Mouse (Mus musculus) embryo, embryonic 9.5 days (tissue): ENCODE results near the gene Slc19a3.
"Not testable (repeated sequence)": the region's sequence is repeated elsewhere in the genome, so short reads cannot be mapped to it uniquely, and the experiment has no call there.

Source experiments
- DNase-seq: peaks from one replicate; pipeline ENCODE4 v3.0.0-alpha.2; 2017; ENCODE audit errors: extremely low spot score

The Slc19a3 gene

DNA sequence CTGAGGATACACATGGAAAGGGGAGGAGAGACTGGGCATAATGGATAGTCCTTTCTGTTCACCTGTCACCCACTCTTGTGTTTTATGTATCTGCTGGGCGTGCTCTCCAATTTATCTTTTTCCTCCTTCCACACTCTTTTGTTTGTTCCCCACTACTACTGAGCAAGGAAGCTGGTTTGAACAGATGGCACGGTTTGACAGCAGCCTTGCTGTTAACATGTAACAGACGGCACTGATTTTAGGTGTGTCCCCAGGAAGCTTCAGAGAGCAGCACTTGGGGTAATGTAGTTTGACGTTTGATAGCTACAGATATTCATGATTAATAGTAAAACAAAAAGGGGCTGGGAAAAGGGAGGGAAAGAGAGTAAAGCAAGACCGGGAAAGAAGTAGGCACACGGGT lies 30.8 kb downstream of the Slc19a3 start:
- no peak for DNase-seq

DNA sequence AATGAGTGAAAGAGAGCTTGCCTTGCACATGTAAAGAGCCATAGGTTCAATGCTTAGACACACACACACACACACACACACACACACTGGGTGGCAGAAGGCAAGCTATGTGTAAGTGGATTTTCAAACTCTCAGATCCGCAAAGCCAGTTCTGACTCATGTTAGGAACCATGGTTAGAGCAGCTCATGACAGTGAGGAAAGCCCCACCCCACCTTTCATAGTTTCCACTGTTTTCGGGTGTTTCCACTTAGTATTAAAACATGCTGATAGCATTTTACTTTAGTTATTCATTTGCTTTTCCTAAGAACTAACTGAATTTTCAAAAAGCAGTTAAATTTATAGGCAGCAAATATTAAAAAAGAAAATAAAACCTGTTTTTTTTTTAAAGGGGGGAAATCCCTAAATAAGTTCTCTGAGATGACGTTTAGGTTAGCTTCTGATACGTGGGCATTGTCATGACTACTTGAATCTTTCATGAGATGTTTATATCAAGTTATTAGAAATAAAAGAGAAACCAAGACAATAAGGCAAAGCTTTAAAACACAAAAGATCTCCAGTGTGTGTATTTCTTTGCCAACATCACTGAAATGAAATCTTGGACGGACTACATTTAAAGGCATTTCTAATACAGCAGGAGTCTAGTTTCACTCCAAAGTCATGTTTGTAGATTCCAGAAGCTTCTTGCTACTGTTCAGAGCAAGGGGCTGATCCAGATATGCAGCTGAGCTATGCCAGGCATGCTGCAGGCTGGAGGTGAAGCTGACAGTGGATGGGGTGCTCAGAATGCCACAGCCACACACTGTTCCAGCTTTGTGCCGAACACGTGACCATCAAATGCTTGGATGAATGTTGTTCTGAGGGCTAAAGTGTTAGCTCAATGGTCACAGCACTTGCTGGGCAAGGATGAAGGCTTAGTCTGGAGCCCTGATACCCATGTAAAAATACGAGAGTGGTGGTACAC lies 31.7 kb downstream of the Slc19a3 start:
- DNase-seq = no peak

DNA sequence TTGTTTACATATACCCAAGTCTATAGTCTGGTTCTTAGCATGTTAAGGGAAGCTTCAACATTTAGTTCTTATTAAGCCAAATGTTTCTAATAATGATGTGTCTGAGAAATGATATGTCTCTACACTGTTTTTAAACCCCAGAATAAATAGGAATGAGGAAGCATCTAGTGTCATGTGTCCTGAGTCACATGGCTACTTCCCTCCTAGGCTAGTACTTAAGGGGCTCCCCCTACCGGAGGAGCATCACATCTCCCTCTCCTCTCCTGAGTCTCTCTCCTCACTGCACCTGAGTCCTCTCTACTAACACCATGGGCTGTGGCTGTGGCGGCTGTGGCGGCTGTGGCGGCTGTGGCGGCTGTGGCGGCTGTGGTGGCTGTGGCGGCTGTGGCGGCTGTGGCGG lies 37.9 kb downstream of the Slc19a3 start, which contains the start of gene Gm47959:
Gene Gm47959, plus strand, starts transcription at position 243 of the 400 bp plus-strand sequence.
- DNase-seq = not testable (repeated sequence)

DNA sequence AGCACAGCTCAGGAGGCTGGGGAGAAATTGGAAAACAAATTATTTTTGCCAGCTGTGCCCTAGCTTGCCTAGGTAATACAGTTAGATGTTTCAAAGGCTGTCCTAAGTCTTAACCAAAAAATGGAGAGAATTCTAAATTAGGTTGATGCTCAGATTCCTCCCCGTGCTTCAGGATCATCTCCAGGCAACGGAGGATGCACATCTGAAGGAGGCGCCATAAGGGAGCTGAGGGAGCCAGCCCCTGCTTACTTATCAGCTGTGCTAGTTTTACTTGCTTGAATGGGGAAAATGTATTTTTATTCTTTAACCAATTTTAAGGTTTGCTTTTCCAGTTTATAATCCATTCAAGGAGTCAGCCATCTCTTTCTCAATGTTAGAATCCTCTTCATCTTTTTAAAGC lies 44.3 kb downstream of the Slc19a3 start:
- no peak for DNase-seq

DNA sequence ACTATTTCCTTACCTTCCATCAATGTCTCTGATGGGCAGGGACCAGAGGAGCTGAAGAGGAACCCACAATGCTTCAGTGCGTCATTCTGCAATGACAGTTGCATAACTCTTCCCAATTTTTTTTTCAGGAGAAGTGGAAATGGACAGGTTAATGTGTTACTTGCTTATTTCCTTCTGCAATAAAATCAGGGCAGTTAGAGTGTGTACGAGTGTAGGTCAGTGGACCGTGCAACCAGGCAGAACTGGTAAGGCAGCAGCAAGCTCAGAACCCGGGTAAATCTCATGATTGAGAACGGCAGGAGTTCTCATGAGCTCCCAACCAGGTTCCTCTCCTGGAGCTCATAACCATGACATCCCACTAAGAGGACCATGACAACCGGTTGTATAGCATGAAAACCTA lies 46.2 kb downstream of the Slc19a3 start:
- DNase-seq = no peak

DNA sequence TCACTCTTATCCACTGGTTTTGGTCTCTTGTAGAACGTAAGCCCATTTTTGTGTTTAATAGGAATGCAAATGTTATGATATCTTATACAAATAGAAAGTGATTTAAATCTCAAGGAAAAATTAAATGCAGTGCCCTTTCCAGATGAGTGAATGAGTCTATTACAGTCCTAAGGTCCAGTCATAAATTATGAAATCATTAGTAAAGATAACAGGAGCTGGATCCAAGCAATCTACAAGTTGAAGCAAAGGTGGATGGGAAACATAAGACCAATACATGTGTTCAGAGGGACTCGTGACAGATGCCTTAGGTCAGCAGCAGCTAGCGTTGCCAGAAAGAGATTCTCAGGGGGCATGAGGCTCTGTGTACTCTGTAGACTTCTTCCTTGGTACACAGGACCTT lies 46.7 kb downstream of the Slc19a3 start:
- no peak for DNase-seq

DNA sequence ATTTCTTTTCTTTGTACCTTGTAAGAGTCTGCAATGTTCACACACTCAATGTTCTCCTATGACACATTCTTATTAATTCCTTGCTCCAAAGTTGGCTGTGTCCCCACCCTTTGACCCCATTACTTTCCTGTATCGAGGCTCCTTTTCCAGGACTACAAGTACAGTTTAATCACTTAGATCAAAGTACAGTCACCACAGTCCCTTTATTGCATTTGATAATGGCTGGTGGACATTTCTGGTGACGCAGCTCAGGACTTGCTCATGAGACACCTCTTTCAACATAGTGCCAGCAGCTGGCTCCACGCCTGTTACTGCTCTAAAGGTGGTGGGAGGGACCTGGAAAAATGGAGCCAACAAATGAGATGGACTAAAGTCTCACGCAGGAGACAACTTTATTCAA lies 47.2 kb downstream of the Slc19a3 start:
- DNase-seq = no peak

DNA sequence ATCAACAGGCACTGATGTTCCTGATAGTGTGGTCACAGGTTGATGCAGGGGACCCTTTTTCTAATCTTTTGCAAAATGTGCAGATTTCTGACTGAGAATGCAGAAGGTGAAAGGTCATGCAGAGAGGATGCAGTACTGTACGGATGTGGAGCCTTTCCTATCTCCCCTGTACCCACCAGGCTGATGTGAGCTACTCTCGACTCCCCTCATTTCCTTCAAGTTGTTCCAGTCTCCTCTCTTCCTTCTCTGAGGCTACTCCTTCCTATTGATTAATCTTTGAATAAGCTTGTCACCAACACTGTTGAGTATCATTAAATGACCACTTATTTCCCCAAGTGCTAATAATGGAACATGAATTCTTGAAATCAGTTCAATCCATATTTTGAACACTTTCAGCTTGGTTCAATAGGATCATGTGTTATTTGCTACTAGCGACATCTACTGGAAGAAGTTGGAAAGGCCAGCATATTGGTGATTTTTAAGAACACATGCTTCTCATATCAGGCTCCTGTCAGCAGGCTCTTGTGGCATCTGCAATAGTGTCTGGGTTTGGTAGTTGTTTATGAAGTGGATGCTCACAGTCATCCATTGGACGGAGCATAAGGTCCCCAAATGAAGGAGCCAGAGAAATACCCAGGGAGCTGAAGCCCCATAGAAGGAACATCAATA lies 50.6 kb downstream of the Slc19a3 start:
- peak; percentile 67 for DNase-seq

DNA sequence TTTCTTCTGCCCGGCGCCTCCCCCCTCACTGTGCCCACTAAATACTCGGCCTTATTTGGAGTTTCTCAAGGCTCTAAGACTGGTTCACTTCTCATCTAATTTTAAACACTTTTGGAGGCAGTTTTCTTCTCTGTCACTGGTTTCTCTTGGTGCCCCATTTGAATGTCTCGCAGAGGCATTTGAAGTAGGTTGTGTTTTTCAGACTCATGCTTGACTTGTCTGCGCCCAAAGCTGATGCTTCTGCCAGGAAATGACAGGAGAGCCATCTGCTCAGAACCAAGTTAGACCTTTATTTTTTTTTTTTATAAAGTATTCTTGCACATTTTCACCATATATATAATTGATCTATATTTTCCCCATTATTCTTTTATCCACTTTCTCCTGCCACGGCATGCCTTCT lies 51.5 kb downstream of the Slc19a3 start:
- DNase-seq = no peak

DNA sequence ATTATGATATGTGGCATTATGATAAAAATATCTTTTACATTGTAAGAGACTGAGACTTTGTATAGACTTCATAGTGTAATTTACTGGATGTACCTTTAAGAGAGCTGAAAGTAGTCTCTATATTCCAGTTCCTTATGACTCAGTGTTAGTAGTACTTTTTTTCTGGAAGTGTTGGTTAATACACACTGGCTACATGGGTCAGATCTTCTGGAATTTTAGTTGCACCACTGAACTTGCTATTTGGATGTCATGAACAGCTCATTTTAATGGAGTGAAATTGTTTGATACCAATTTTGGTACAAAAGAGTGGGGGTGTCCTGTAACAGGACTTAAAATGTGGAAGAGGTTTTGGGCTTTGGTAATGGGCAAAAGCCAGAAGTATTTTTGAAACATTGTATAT lies 60.4 kb downstream of the Slc19a3 start:
- DNase-seq = no peak

DNA sequence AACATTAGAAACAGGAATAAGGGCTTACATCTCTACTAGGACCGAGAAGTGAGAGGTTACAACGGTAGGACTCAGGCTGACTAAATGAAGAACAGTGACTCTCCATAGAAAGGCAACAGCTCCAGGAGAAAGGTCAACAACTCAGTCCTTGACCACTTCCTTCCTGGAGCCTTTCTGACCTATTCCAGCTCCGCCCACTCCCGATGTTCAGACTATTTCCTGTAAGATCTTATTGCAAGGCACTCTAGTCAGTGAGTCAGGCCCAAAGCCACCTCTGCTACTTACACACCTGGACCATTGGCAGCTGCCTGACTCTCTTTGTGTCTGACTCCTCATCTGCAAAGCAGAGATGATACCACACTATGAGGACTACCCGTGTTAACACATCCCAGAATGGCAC lies 62.5 kb downstream of the Slc19a3 start:
- DNase-seq = no peak

DNA sequence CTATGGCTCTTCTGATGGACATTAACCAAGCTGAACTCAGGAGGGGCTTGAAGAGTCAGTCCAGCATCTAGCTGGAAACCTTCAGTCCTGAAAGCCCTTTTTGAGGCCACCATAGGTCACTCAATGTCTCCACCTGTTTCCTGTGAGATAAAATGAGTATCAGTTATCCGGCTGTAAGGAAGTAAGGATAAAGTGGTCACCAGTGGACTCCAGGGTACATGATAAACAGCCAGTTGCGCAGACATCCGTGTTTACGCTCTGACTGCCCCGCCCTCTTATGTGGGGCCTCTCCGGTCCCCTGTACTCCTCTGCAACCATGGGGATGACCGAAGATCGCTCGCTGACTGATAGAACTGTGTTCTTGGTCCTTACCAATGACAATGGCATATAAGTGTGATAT lies 63.9 kb downstream of the Slc19a3 start:
- DNase-seq = peak; percentile 9

DNA sequence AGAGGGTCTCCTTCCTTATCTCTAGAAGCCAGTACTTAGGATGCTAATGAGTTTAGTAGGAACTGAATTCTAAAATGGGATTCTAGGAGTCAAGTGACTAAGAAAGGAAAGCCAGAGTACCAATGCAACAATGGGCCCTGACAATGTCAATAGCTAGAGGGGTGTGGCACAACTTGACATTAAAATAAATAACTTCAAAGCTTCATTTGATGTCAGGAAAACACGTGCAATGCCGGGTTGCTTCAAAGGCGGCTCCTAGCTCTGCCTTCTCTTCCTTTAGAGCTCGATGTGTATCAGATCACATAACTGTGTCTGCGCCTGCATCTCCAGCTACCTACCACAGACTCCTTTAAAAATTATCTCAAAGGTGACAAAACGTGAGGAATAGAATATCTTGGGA lies 64.3 kb downstream of the Slc19a3 start:
- no peak for DNase-seq

DNA sequence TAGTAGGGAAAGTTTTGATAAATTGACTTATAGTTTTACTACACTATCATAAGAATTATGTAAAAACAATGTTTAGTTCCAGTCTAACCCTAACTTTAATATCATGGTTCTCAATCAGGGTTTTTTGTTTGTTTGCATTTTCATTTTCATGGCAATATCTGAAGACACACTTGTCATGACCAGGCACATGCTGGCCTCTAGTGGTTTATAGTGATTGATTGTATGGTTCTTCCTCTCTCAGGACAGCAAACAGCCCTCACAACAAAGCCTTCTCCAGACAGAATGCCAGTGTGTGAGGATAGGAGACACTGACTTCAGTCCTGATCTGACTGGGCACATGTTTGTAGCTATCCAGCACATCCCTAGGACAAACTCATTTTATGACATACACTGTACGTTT lies 65.0 kb downstream of the Slc19a3 start:
- DNase-seq = no peak

DNA sequence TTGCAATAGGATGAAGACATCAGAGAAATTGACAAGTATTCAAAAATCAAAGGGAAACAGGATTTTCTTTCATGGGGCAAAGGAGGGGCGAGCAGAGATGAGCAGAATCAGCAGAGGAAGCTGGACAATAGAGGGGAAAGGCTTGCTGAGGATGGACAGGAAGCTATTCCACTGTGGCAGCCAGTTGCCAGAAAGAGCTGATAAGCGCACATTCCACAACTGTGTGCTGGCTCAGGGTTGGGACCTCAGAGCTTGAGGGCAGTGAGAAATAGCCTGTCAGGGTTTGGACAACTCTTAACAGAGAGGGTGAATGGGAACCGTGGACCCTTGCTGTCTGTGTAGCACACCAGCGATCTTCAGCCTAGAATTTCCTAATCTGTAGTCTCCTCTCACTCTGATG lies 66.2 kb downstream of the Slc19a3 start:
- DNase-seq = no peak

DNA sequence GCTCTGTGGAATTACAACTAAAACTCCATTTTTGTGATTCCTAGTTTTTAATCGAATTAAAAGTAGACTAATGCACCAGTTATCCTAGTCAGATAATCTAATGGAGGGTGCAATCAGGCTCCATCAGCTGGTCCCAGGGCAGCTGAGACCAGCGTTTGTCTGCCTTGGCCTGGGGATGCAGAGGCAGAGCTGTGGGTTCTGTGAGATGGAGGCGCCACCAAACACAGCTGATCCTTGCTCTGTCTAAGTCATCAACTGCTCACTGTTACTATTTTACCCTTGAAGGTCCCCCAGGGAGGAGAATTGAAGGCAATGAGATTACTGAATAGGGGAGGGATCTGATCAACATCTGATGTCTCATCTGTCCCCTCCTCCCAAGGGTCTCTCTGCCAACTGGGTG lies 71.8 kb downstream of the Slc19a3 start:
- no peak for DNase-seq
